Mouse (Mus musculus) ovary, postnatal 10 days (tissue): ENCODE data around the gene Med26.
A peak's percentile ranks its signal among the peaks of the same experiment; 100 is the strongest.

ENCODE experiments used
- DNase-seq: peaks from one replicate; pipeline ENCODE4 v3.0.0; 2022; ENCODE audit warnings: low spot score

Med26 gene

GRCm38 (mm10) chr8:72487014-72487413 lies 61.1 kb downstream of the Med26 start:
- DNase-seq = no peak

- no peak for DNase-seq
These were observed 62.4 kb downstream of the Med26 start for GRCm38 (mm10) chr8:72485456-72486199.

DNA sequence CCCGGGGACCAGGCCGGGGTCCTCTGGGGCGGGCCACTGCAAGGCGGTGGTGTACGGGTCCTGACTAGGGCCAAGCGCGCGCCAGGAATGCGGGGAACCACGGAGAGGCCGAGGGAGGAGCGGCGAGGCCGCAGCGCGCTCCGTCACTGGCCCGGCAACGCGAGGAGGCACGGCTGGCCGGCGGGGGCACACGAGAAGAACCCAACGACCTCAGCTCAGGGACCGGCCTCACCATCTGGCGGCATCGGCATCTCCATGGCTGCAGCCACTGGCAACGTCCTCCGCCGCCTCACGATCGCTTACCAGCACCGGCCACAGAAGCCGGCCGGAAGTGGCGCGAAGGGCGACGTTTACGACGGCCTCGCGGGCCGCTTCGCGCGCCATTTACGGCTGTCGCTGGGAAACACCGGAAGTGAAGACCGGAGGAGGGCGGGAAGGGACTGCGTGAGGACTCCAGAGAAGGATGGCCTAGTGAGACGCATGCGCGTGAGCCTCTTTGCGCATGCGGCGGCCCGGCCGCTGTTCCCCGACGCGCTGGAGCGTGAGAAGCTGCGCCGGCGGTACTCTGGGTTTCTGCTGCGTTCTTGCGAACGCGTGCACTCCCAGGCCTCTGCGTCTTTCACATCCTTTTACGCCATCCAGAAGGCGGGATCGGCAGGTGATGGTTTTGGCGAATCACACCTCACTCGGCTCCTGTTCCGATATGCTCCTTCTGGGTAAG lies 73.1 kb downstream of the Med26 start, which contains the start of gene Cherp:
TSS of gene Cherp (minus strand) at position 401 of the 721 bp plus-strand sequence.
- DNase-seq = peak; percentile 86

- no peak for DNase-seq
These were observed 77.4 kb downstream of the Med26 start for GRCm38 (mm10) chr8:72470684-72471083.

GRCm38 (mm10) chr8:72469984-72470383 lies 78.1 kb downstream of the Med26 start:
- no peak for DNase-seq

DNA sequence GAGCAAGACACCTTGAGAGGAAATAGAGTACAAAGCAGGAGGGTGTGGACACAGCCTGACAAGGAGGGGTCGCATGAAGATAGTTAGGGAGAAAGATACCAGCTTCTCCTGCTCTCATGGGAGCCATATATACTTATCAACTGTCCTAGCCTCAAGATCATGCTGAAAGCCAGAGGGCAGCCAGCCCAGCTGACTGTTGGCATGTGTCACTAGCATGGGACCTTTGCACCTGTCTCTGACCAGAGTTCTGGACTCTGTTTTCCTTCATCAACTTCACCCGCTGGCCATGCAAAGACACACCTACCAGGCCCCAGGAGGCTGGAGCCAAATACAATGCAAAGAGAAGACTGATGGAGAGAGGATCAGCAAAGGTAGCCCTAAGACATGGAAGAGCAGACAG lies 78.8 kb downstream of the Med26 start:
- DNase-seq = no peak

- no peak for DNase-seq
These were observed 83.9 kb downstream of the Med26 start for GRCm38 (mm10) chr8:72464211-72464610.

GRCm38 (mm10) chr8:72459881-72460533 lies 88.1 kb downstream of the Med26 start:
- DNase-seq = no peak

DNA sequence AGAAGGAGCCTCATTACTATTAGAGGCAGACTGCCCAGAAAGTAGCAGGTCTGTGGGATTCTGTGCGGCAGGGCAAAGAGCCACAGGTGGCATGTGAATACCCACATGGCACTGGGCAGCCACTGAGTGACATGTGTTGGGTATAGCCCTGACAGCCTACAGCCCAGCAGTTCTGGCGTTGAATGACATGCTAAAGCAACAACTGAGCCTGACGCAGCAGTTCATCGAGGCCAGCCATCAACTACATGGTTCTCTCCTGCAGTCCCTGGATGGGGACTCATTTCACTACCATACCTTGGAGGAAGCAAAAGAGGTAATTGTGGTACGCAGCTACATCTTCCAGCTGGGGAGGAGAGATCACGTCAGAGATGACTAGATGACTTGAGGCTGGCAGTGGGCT lies 89.6 kb downstream of the Med26 start:
- DNase-seq = no peak

DNA sequence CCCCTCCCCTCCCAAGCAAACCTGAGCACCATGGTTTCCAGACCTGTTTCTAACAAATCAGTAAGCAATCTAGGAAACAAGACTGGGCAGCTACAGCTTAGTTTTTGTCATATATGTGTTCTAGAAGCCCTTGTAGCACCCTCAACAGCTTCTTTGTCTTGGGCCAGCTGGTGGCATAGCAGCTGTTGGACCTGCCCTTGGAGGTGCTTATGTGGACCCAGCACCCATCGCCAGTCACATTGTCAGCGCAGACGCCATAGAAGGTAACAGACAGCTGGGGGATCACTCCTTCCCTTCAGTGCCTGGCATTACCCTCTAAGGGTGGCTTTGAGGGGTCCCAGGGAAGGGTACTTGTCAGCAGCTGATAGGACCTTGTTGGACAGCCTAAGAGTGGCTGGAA lies 90.3 kb downstream of the Med26 start:
- no peak for DNase-seq

GRCm38 (mm10) chr8:72455317-72455716 lies 92.8 kb downstream of the Med26 start:
- DNase-seq = no peak

DNA sequence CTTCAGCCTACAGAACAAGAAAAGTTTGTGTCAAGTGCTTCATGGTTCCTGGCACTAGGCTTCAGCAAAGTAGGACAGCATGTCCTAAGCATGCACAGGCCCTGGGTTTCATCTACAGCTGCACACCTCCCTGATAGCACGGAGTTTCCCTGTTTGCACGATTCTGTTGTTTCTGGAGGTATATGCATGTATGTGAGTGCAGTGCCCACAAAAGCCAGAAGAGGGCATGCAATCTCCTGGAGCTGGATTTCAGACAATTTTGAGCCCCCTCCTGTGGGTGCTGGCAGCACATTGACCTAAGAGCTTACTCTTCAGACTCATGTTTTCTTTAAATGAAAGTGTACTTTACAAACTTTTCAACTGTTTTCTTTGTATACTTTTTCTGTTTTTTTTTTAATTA lies 94.2 kb downstream of the Med26 start:
- DNase-seq = no peak

DNA sequence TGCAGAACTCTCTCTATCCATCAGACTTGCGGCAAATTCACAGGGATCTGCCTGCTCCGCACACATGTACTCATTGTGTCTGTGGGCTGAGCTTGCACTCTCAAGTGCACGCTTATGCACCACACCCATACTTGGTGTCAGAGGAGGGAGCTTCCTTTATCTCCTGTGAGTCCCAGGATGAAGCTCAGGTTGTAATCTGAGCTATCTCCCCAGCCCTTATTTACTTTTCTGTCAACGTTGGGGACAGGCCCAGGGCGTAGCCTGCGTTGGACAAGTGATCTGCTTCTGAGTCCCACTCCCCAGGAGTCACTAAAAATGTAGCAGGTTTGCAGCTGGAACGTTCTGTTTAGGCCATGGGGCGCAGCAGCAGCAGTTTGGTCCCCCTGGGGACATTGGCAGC lies 96.6 kb downstream of the Med26 start:
- no peak for DNase-seq

DNA sequence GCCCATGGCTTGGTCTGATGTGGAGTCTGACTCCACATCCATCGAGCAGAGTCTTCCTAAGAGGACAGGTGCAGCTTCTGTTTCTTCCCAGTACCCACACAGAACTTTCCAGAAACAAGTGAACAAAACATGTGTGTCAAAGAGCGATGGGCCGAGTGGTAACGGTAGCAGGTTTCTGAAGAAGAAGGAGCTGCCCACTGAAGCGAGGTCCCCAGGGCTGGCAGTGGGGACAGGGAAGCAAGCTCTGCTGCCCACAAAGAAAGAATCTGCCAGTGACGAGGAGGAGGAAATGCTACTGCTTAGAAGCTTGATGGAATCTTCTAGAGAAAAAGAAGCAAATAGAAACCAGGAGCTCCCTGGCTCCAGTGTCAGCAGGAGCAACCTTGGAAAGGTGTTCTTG lies 103.0 kb downstream of the Med26 start:
- DNase-seq = no peak
